Mouse (Mus musculus) kidney, embryonic 15.5 days (tissue): Measurements from ENCODE around the gene Rnf123. TPM values are rescaled to one million over a fixed set of nuclear protein-coding genes. Genes with fewer than 3 reads are reported as not detected.

Experiments used
- ATAC-seq: fragments of 200-750 bp; cut with Nextera tagmentation; replicated peaks from 2 replicates; pipeline ENCODE4 v1.8.0; 2017; ENCODE audit warnings: moderate TSS enrichment; ENCODE audit not compliant: low FRiP score
- H3K27ac ChIP-seq: fragments of 300-500 bp; sonication (generic); 2 replicates; pipeline ENCODE4 v1.5.1; 2015; ENCODE audit warnings: mild to moderate bottlenecking, inconsistent platforms
- H3K27me3 ChIP-seq: fragments of 300-500 bp; sonication (generic); 2 replicates; pipeline ENCODE4 v1.6.1; 2015; ENCODE audit warnings: inconsistent platforms
- H3K36me3 ChIP-seq: fragments of 300-500 bp; sonication (generic); 2 replicates; pipeline ENCODE4 v1.6.1; 2015; ENCODE audit warnings: inconsistent platforms
- H3K4me1 ChIP-seq: fragments of 300-500 bp; sonication (generic); 2 replicates; pipeline ENCODE4 v1.6.1; 2015; ENCODE audit warnings: inconsistent platforms
- H3K4me2 ChIP-seq: fragments of 300-500 bp; sonication (generic); 2 replicates; pipeline ENCODE4 v1.6.1; 2015; ENCODE audit warnings: moderate library complexity, mild to moderate bottlenecking, inconsistent platforms
- H3K4me3 ChIP-seq: fragments of 300-500 bp; sonication (generic); replicated peaks from 2 replicates; pipeline ENCODE4 v1.5.1; 2015; ENCODE audit warnings: mild to moderate bottlenecking, inconsistent platforms
- H3K9ac ChIP-seq: fragments of 300-500 bp; sonication (generic); 2 replicates; pipeline ENCODE4 v1.6.1; 2015; ENCODE audit warnings: mild to moderate bottlenecking, inconsistent platforms
- H3K9me3 ChIP-seq: fragments of 300-500 bp; sonication (generic); replicated peaks from 2 replicates; pipeline ENCODE4 v1.6.1; 2016; ENCODE audit warnings: inconsistent platforms
- WGBS: fragments of 180-500 bp; shearing (Covaris S2); methylation state at CpG from one replicate; pipeline ENCODE4 v1.1.7; 2015; ENCODE audit warnings: mixed read lengths; 5-methylcytosine and 5-hydroxymethylcytosine counted together
- polyA plus RNA-seq: library from polyadenylated mRNA; unstranded; fragments of >200 nt; fragmentation: Nextera tagmentation; extraction: Ambion mirVana; gene quantifications from 2 replicates; pipeline ENCODE4 v1.2.1, GENCODE M21; 2015

Rnf123 gene
- polyA plus RNA-seq, 1 experiment from 2014 or later = 33.4 TPM

GRCm38 (mm10) chr9:108117143-108117542 lies 34.0 kb upstream of the Rnf123 start:
- no peak for ATAC-seq
- Histone ChIP-seq H3K36me3 (no peaks in the 10 kb centered on the region), H3K9me3 (no peaks in the 10 kb centered on the region), H3K9ac (no peak overlapping the region), H3K4me2 (no peak overlapping the region), H3K4me1 (peaks cover 19% of the 10 kb centered on the region), H3K4me3 (no peak overlapping the region), H3K27me3 (0 out of 2 replicates have a peak, but pooled peaks cover 8% of the 10 kb centered on the region), H3K27ac (no peak overlapping the region)
- WGBS = 54% methylated on average over 4 of the region's 4 CpGs

- Histone ChIP-seq H3K9ac (no peak overlapping the region), H3K4me2 (no peak overlapping the region)
- whole genome bisulfite sequencing = 70% methylated on average over 43 of the region's 43 CpGs
Measured at GRCm38 (mm10) chr9:108115290-108116077, 32.3 kb upstream of the Rnf123 start.

GRCm38 (mm10) chr9:108112719-108113340 lies 29.7 kb upstream of the Rnf123 start:
- Histone ChIP-seq H3K4me1 (peaks cover 21% of the 10 kb centered on the region), H3K9ac (no peak overlapping the region), H3K27me3 (peaks cover 16% of the 10 kb centered on the region; the same call in 1 of the 2 replicates), H3K36me3 (no peaks in the 10 kb centered on the region), H3K4me3 (no peak overlapping the region), H3K9me3 (no peaks in the 10 kb centered on the region), H3K4me2 (no peak overlapping the region), H3K27ac (no peak overlapping the region)
- no peak for ATAC-seq
- 95% methylated on average over 18 of the region's 18 CpGs for WGBS

More at GRCm38 (mm10) chr9:108115290-108116077, 32.3 kb upstream of the Rnf123 start:
- ATAC-seq = no peak
- H3K4me3 ChIP-seq = no peak overlapping the region
- H3K27ac ChIP-seq = no peak overlapping the region
- peaks cover 8% of the 10 kb centered on the region; the same call in 1 of the 2 replicates for H3K27me3 ChIP-seq
- H3K4me1 ChIP-seq = peaks cover 28% of the 10 kb centered on the region
- no peaks in the 10 kb centered on the region for H3K9me3 ChIP-seq
- H3K36me3 ChIP-seq = no peaks in the 10 kb centered on the region

- no peak for ATAC-seq
- Histone ChIP-seq H3K9me3 (no peaks in the 10 kb centered on the region), H3K9ac (peak overlapping the region; percentile 27; the same call in 1 of the 2 replicates), H3K4me1 (peaks cover 27% of the 10 kb centered on the region), H3K27ac (peak overlapping the region; percentile 25; the same call in 1 of the 2 replicates), H3K4me3 (peak overlapping the region; percentile 37), H3K4me2 (peak overlapping the region; percentile 66), H3K36me3 (no peaks in the 10 kb centered on the region), H3K27me3 (peaks cover 16% of the 10 kb centered on the region; the same call in 1 of the 2 replicates)
- WGBS = 73% methylated on average over 17 of the region's 17 CpGs
Measured at GRCm38 (mm10) chr9:108111593-108112121, 28.5 kb upstream of the Rnf123 start.

GRCm38 (mm10) chr9:108111101-108111592 lies 28.0 kb upstream of the Rnf123 start:
- Histone ChIP-seq H3K9ac (peak overlapping the region; percentile 27), H3K4me3 (peak overlapping the region; percentile 37), H3K9me3 (no peaks in the 10 kb centered on the region), H3K4me2 (peak overlapping the region; percentile 66), H3K4me1 (peaks cover 32% of the 10 kb centered on the region), H3K27me3 (peaks cover 16% of the 10 kb centered on the region; the same call in 1 of the 2 replicates), H3K36me3 (no peaks in the 10 kb centered on the region), H3K27ac (peak overlapping the region; percentile 25; the same call in 1 of the 2 replicates)
- 0 out of 2 replicates have a peak, but pooled peaks have one; percentile 7 for ATAC-seq
- 8% methylated on average over 22 of the region's 22 CpGs for WGBS

GRCm38 (mm10) chr9:108110160-108110559 lies 27.0 kb upstream of the Rnf123 start:
- WGBS = 84% methylated on average over 16 of the region's 16 CpGs
- no peaks in the 10 kb centered on the region for H3K36me3 ChIP-seq
- peaks cover 13% of the 10 kb centered on the region; the same call in 1 of the 2 replicates for H3K27me3 ChIP-seq
- no peak overlapping the region for H3K4me3 ChIP-seq
- H3K9me3 ChIP-seq = no peaks in the 10 kb centered on the region
- no peak overlapping the region for H3K27ac ChIP-seq
- no peak; the same call in 1 of the 2 replicates for ATAC-seq
- H3K9ac ChIP-seq = no peak overlapping the region
- peaks cover 38% of the 10 kb centered on the region for H3K4me1 ChIP-seq
- peak overlapping the region; percentile 66 for H3K4me2 ChIP-seq

GRCm38 (mm10) chr9:108107867-108108266 lies 24.7 kb upstream of the Rnf123 start:
- no peak overlapping the region for H3K4me3 ChIP-seq
- H3K36me3 ChIP-seq = no peaks in the 10 kb centered on the region
- peaks cover 44% of the 10 kb centered on the region for H3K4me1 ChIP-seq
- no peak overlapping the region for H3K27ac ChIP-seq
- 90% methylated on average over 16 of the region's 16 CpGs for WGBS
- no peaks in the 10 kb centered on the region for H3K9me3 ChIP-seq
- no peak overlapping the region for H3K9ac ChIP-seq
- H3K4me2 ChIP-seq = no peak overlapping the region
- ATAC-seq = no peak
- H3K27me3 ChIP-seq = peaks cover 8% of the 10 kb centered on the region; the same call in 1 of the 2 replicates

GRCm38 (mm10) chr9:108106090-108106489 lies 22.9 kb upstream of the Rnf123 start:
- H3K9ac ChIP-seq = no peak overlapping the region
- H3K4me2 ChIP-seq = no peak overlapping the region
- WGBS = 89% methylated on average over 23 of the region's 23 CpGs
- H3K27me3 ChIP-seq = peaks cover 8% of the 10 kb centered on the region; the same call in 1 of the 2 replicates
- H3K27ac ChIP-seq = peak overlapping the region; percentile 72
- no peaks in the 10 kb centered on the region for H3K9me3 ChIP-seq
- H3K4me3 ChIP-seq = no peak overlapping the region
- no peak for ATAC-seq
- H3K4me1 ChIP-seq = peaks cover 39% of the 10 kb centered on the region
- no peaks in the 10 kb centered on the region for H3K36me3 ChIP-seq

GRCm38 (mm10) chr9:108105549-108105863 lies 22.4 kb upstream of the Rnf123 start:
- 0 out of 2 replicates have a peak, but pooled peaks have one; percentile 5 for ATAC-seq
- H3K4me3 ChIP-seq = no peak overlapping the region
- H3K9ac ChIP-seq = no peak overlapping the region
- H3K36me3 ChIP-seq = no peaks in the 10 kb centered on the region
- H3K4me1 ChIP-seq = peaks cover 33% of the 10 kb centered on the region
- H3K9me3 ChIP-seq = no peaks in the 10 kb centered on the region
- peaks cover 8% of the 10 kb centered on the region; the same call in 1 of the 2 replicates for H3K27me3 ChIP-seq
- H3K4me2 ChIP-seq = 0 out of 2 replicates have a peak overlapping the region, but pooled peaks have one; percentile 42
- H3K27ac ChIP-seq = peak overlapping the region; percentile 72
- WGBS = 80% methylated on average over 12 of the region's 12 CpGs

GRCm38 (mm10) chr9:108104766-108105548 lies 21.8 kb upstream of the Rnf123 start:
- WGBS = 38% methylated on average over 31 of the region's 31 CpGs

GRCm38 (mm10) chr9:108099619-108100018 lies 16.5 kb upstream of the Rnf123 start:
- Histone ChIP-seq H3K4me3 (no peak overlapping the region), H3K4me2 (no peak overlapping the region), H3K36me3 (no peaks in the 10 kb centered on the region), H3K27ac (no peak overlapping the region), H3K27me3 (no peaks in the 10 kb centered on the region), H3K9me3 (no peaks in the 10 kb centered on the region), H3K4me1 (peaks cover 30% of the 10 kb centered on the region), H3K9ac (no peak overlapping the region)
- no peak for ATAC-seq
- 91% methylated on average over 8 of the region's 8 CpGs for WGBS

More at GRCm38 (mm10) chr9:108104766-108105548, 21.8 kb upstream of the Rnf123 start:
- ATAC-seq = peak; percentile 9; the same call in 1 of the 2 replicates
- peak overlapping the region; percentile 29; the same call in 1 of the 2 replicates for H3K9ac ChIP-seq
- peaks cover 29% of the 10 kb centered on the region for H3K4me1 ChIP-seq
- peaks cover 5% of the 10 kb centered on the region; the same call in 1 of the 2 replicates for H3K27me3 ChIP-seq
- H3K36me3 ChIP-seq = no peaks in the 10 kb centered on the region
- peak overlapping the region; percentile 42 for H3K4me2 ChIP-seq
- peak overlapping the region; percentile 72 for H3K27ac ChIP-seq
- H3K9me3 ChIP-seq = no peaks in the 10 kb centered on the region
- no peak overlapping the region; the same call in 1 of the 2 replicates for H3K4me3 ChIP-seq
